Mouse (Mus musculus) liver, postnatal 0 days (tissue): ENCODE measurements around the gene Cavin2. TPM values are rescaled to one million over a fixed set of nuclear protein-coding genes. Genes with fewer than 3 reads are reported as not detected.

Experiments used
- ATAC-seq: fragments of 200-750 bp; cut with Nextera tagmentation; 2 replicates; pipeline ENCODE4 v1.8.0; 2017; ENCODE audit warnings: mild to moderate bottlenecking, moderate library complexity
- DNase-seq: peaks from one replicate; pipeline ENCODE4 v3.0.0-alpha.2; 2016
- H3K27ac ChIP-seq: fragments of 300-500 bp; sonication (generic); 2 replicates; pipeline ENCODE4 v1.5.1; 2014; ENCODE audit warnings: antibody characterized with exemption, moderate library complexity, mild to moderate bottlenecking, low read depth
- H3K27me3 ChIP-seq: fragments of 300-500 bp; sonication (generic); 2 replicates; pipeline ENCODE4 v1.6.1; 2014; ENCODE audit warnings: low read length, control low read depth, mixed read lengths; ENCODE audit not compliant: insufficient read depth
- H3K36me3 ChIP-seq: fragments of 300-500 bp; sonication (generic); replicated peaks from 2 replicates; pipeline ENCODE4 v1.6.1; 2014; ENCODE audit warnings: mild to moderate bottlenecking, control low read depth, low read length, moderate library complexity, mixed read lengths; ENCODE audit not compliant: insufficient read depth
- H3K4me1 ChIP-seq: fragments of 300-500 bp; sonication (generic); 2 replicates; pipeline ENCODE4 v1.6.1; 2014; ENCODE audit warnings: antibody characterized with exemption, mild to moderate bottlenecking, control low read depth; ENCODE audit not compliant: insufficient read depth
- H3K4me2 ChIP-seq: fragments of 300-500 bp; sonication (generic); 2 replicates; pipeline ENCODE4 v1.6.1; 2014; ENCODE audit warnings: low read depth, mild to moderate bottlenecking, low read length, moderate library complexity, mixed read lengths
- H3K4me3 ChIP-seq: fragments of 300-500 bp; sonication (generic); 2 replicates; pipeline ENCODE4 v1.5.1; 2014; ENCODE audit warnings: low read depth, low read length
- H3K9ac ChIP-seq: fragments of 300-500 bp; sonication (generic); replicated peaks from 2 replicates; pipeline ENCODE4 v1.6.1; 2014; ENCODE audit warnings: mild to moderate bottlenecking, moderate library complexity
- H3K9me3 ChIP-seq: fragments of 300-500 bp; sonication (generic); 2 replicates; pipeline ENCODE4 v1.6.1; 2016; ENCODE audit warnings: mild to moderate bottlenecking, control low read depth, low read length, mixed read lengths
- CTCF ChIP-seq: sonication (generic); IDR thresholded peaks from 2 replicates; pipeline ENCODE4 v1.5.1; 2016; ENCODE audit warnings: antibody characterized with exemption, low read depth
- EP300 ChIP-seq: IDR thresholded peaks from 2 replicates; pipeline ENCODE4 v1.6.1; 2016; ENCODE audit warnings: antibody characterized with exemption, low read depth, mild to moderate bottlenecking
- WGBS: fragments of 180-500 bp; shearing (Covaris S2); extraction: QIAGEN DNeasy Blood & Tissue Kit; methylation state at CpG from one replicate; pipeline ENCODE4 v1.1.7; 2014; ENCODE audit not compliant: insufficient replicate concordance; 5-methylcytosine and 5-hydroxymethylcytosine counted together
- polyA plus RNA-seq: library from polyadenylated mRNA; unstranded; fragments of >200 nt; fragmentation: Nextera tagmentation; extraction: Ambion mirVana; gene quantifications from 2 replicates; pipeline ENCODE4 v1.2.1, GENCODE M21; 2015

Cavin2 gene
- polyA plus RNA-seq, 1 experiment from 2014 or later = 28.0 TPM

DNA sequence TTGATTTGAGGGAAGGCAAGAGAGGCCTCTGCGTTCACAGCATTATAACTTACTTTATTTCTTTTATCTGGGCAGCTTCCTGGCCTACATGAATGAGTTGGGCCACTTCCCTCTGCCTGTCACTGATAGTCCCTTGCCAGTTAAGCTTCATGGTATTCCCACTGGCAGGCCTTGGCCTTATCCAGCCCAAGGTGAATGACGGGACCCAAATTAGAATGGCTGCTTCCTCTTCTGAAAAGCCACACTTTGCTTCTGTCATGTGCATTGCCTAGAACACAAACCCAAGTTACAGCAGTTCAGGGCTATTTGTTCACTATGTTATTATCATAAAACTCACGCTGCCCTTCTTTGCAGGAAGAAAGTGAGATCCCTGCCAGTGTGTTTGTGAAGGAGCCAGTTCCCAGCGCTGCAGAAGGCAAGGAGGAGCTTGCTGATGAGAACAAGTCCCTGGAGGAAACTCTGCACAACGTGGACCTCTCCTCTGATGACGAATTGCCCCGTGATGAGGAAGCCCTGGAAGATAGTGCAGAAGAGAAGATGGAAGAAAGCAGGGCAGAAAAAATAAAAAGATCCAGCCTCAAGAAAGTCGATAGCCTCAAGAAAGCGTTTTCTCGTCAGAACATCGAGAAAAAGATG, 11.5 kb downstream of the Cavin2 start:
- TF ChIP-seq EP300 = peak; percentile 60
- no peak for TF ChIP-seq CTCF
- Histone ChIP-seq H3K36me3 (0 out of 2 replicates have a peak, but pooled peaks cover 2% of the 10 kb centered on the region), H3K4me3 (no peak overlapping the region), H3K4me1 (no peaks in the 10 kb centered on the region), H3K9ac (no peak overlapping the region), H3K9me3 (no peaks in the 10 kb centered on the region), H3K27me3 (no peaks in the 10 kb centered on the region), H3K4me2 (no peak overlapping the region), H3K27ac (0 out of 2 replicates have a peak overlapping the region, but pooled peaks have one; percentile 18)
- WGBS = 51% methylated on average over 11 of the region's 11 CpGs
- ATAC-seq = peak; percentile 51
- no peak for DNase-seq

DNA sequence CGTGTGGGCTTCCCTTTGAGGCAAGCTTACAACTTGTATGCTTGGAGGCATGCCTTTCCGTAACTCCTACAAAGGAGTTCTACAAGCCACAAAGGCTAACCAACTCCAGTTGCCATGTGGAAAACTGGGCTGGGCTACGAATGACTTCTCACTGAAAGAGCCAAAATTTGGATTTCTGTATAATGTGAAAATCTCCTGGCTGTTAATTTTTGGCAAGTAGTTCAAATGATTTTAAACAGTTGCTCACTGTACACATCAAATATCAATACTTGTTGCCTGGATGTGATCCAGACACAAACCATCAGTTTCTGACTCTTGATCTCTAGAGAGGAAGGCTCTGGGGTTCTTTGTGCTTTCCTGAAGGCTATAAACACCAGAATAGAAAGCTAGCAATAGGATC, 18.1 kb downstream of the Cavin2 start:
- no peaks in the 10 kb centered on the region for H3K27me3 ChIP-seq
- DNase-seq = no peak
- no peaks in the 10 kb centered on the region for H3K9me3 ChIP-seq
- H3K36me3 ChIP-seq = no peaks in the 10 kb centered on the region
- no peak overlapping the region for H3K4me2 ChIP-seq
- no peak for ATAC-seq
- WGBS = 76% methylated on average over 3 of the region's 3 CpGs
- no peak overlapping the region for H3K27ac ChIP-seq
- no peak overlapping the region for H3K9ac ChIP-seq
- no peak overlapping the region for H3K4me3 ChIP-seq
- no peaks in the 10 kb centered on the region for H3K4me1 ChIP-seq
- no peak for TF ChIP-seq CTCF
- TF ChIP-seq EP300 = no peak

DNA sequence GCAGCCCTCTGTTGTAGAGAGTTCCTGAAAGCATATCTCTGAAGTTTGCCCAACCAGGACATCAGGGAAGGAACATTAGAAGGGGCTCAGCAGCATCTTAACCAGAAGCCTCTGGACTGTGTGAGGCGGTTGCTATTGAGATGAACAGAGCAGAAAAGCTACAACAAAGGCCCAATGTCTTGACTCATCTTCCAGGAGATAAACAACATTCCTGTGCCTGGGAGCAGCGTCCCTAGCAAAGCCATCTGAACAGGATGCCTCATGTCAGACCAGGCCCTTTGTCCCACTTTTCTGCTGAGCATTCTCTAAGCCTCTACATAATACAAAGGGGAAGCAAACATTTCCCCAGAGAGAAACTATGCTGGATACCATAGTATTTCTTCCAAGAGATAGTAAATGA, 26.6 kb downstream of the Cavin2 start:
- no peak overlapping the region for H3K4me3 ChIP-seq
- no peaks in the 10 kb centered on the region for H3K27me3 ChIP-seq
- DNase-seq (no peak), ATAC-seq (no peak)
- H3K4me2 ChIP-seq = no peak overlapping the region
- H3K36me3 ChIP-seq = no peaks in the 10 kb centered on the region
- H3K9ac ChIP-seq = no peak overlapping the region
- 45% methylated on average over 2 of the region's 2 CpGs for WGBS
- TF ChIP-seq CTCF (no peak), EP300 (no peak)
- H3K4me1 ChIP-seq = no peaks in the 10 kb centered on the region
- no peaks in the 10 kb centered on the region for H3K9me3 ChIP-seq
- no peak overlapping the region for H3K27ac ChIP-seq

DNA sequence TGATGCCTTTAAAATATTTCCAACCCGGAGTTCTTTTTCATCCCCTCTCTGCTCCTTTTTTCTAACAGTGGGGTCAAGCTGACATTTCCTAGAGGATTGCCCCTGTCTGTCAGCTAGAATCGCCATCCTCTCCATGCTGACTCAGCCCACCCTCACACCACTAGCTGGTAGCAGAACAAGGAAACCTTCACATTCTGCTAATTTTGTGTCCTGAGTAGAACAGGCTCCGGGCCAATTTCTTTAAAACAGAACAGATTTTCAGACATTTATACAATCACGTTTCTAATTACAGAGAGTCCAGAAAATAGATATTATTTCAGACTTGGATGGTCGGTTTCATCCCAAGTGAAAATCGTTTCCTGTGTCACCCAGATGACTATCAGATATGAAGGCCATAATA, 34.6 kb downstream of the Cavin2 start:
- ATAC-seq (no peak), DNase-seq (no peak)
- Histone ChIP-seq H3K27ac (no peak overlapping the region), H3K36me3 (no peaks in the 10 kb centered on the region), H3K9ac (no peak overlapping the region), H3K9me3 (no peaks in the 10 kb centered on the region), H3K4me1 (no peaks in the 10 kb centered on the region), H3K27me3 (no peaks in the 10 kb centered on the region), H3K4me2 (no peak overlapping the region), H3K4me3 (no peak overlapping the region)
- no peak for TF ChIP-seq EP300
- TF ChIP-seq CTCF = no peak
- WGBS = 64% methylated on average over 6 of the region's 6 CpGs

DNA sequence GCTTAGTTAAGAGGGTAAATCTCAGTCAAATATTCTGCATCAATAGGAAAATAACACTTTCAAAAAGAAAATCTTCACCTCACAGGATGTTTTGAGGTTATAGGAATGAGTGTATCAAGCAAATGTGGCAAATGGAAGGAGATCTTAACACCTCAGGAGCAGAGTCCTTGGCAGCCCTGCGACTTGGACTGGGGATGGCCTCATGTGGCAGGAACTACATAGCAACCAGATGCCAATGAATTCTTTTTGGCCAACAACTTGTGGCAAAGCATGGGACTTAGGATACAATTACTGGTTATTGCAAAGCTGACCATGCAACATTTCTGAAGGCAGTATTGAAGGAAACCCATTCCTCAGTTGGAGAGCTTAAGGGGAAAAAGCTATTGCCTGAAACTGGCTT, 39.6 kb downstream of the Cavin2 start:
- H3K27me3 ChIP-seq = no peaks in the 10 kb centered on the region
- no peaks in the 10 kb centered on the region for H3K9me3 ChIP-seq
- TF ChIP-seq CTCF (no peak), EP300 (no peak)
- no peaks in the 10 kb centered on the region for H3K4me1 ChIP-seq
- DNase-seq (no peak), ATAC-seq (no peak)
- H3K4me2 ChIP-seq = no peak overlapping the region
- no peak overlapping the region for H3K4me3 ChIP-seq
- H3K9ac ChIP-seq = no peak overlapping the region
- H3K27ac ChIP-seq = no peak overlapping the region
- H3K36me3 ChIP-seq = no peaks in the 10 kb centered on the region
- 69% methylated on average over 1 of the region's 1 CpGs for WGBS

DNA sequence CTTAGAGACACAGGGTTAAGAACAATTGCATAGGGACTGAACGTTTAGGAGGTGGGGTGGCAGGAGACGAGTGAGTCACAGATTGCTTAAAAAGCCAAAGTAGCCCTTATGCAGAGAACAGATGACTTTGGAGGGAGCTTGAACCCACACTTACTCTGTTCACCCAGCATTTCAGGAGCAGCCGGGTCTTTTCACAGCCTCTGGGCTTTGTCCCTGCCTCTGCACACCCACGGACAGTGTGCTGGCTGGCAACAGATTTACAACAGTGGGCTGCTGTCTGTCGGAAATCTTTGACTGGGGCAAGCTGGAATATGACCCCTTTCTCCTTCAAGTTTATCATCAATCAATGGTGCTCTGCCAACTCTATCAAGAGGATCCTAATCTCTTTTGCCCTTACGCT, 44.1 kb downstream of the Cavin2 start:
- Histone ChIP-seq H3K9me3 (no peaks in the 10 kb centered on the region), H3K27ac (no peak overlapping the region), H3K27me3 (no peaks in the 10 kb centered on the region), H3K4me2 (peak overlapping the region; percentile 62), H3K4me1 (no peaks in the 10 kb centered on the region), H3K36me3 (no peaks in the 10 kb centered on the region), H3K4me3 (no peak overlapping the region), H3K9ac (no peak overlapping the region)
- TF ChIP-seq EP300 = no peak
- no peak for DNase-seq
- ATAC-seq = no peak
- 37% methylated on average over 6 of the region's 6 CpGs for WGBS
